Mouse (Mus musculus) testis, adult 2 months (tissue): ENCODE data around the gene Csrnp1.

Experiments used
- CTCF ChIP-seq: fragments of 200-500 bp; IDR thresholded peaks from 2 replicates; pipeline ENCODE4 v1.5.1; 2012; ENCODE audit warnings: low read depth, mild to moderate bottlenecking, inconsistent platforms, low read length, moderate library complexity; ENCODE audit not compliant: control insufficient read depth, insufficient read depth, insufficient replicate concordance
- POLR2A ChIP-seq: fragments of 200-500 bp; IDR thresholded peaks from 2 replicates; pipeline ENCODE4 v1.6.1; 2012; ENCODE audit warnings: low read depth, mild to moderate bottlenecking, inconsistent platforms, low read length, moderate library complexity; ENCODE audit not compliant: control insufficient read depth

DNA sequence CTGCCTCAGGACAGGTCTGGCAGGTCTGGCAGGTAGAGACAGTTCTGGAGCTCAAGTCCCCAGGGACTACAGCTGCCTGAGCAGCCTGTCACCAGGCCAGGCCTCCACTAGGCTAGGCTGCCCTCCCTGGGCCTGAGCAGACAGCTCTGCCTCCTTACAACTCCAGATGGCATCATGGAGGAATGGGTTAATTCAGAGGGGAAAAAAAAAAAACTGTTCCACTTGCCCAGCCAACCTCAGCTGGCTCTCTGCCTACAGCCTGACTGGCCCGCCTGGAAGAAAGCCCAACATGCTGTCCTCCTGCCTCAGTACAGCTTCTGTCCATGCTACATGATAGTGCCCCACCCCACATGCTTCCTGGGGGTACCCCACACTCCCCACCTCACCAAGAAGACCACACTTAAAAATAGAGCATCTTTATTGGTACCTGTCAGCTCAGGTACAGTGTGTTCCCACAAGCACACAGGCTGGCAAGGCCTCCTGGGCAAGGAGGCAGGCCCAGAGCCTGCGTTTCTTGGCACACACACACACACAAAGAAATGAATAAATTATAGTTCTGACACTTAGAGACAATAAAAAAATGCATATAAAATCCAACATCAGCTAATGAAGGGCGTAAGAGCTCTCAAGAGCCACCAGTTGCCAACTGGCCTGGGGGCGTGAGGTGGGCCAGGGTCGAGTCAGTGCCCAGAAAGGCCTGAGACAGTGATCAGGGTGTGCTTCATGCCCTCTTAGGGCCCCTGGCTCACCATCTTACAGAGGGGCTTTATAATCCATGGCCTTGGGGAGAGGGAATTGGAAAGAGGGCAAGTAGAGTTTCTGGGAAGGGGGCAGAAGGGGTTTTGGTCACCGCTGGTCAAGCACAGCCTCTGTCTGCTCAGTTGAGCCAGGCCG, 13.4 kb downstream of the Csrnp1 start:
- no peak for TF ChIP-seq POLR2A
- no peak for TF ChIP-seq CTCF
